Mouse (Mus musculus): Measurements from ENCODE around the gene Alpk3. TPM values are rescaled to one million over a fixed set of nuclear protein-coding genes. Genes with fewer than 3 reads are reported as not detected.
"Not testable (repeated sequence)": the region's sequence is repeated elsewhere in the genome, so short reads cannot be mapped to it uniquely, and the experiment has no call there.

Gene Alpk3
- polyA plus RNA-seq, 1 experiment from 2014 or later: 8.4 TPM

DNA sequence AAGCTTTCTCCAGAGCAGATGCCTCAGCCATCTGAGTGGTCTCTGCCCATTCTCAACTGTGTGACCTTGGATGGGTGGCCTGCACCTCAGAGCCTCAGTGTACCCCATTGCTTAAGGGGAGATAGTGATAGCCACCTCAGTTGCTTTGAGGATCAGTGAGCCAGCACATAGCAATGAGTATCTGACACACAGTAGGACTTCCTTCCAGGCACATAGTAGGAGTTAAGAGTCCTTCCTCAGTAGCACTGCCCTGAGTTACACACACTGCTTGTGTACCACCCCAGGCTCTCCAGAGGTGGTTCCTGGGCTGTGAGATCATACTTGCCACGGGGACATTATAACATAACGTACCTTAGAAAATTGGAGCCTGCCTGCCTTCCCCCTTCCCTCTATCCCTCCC, 76.5 kb downstream of the Alpk3 start:
- Histone ChIP-seq H3K36me3 (ENCODE audit: control insufficient read depth, insufficient read depth, low read length) (no peaks in the 10 kb centered on the region), H3K27ac (ENCODE audit: low read length) (0 out of 2 replicates have a peak overlapping the region, but pooled peaks have one; percentile 33), H3K27me3 (replicated peaks; ENCODE audit: control insufficient read depth, insufficient read depth, low read length) (no peaks in the 10 kb centered on the region), H3K4me3 (ENCODE audit: low read length) (no peak overlapping the region), H3K9me3 (ENCODE audit: control insufficient read depth, low read length) (no peaks in the 10 kb centered on the region), H3K4me2 (ENCODE audit: low read depth, low read length) (no peak overlapping the region), H3K9ac (ENCODE audit: low read depth, low read length) (peak overlapping the region; percentile 53; the same call in 1 of the 2 replicates), H3K4me1 (ENCODE audit: control insufficient read depth, insufficient read depth, low read length) (peaks cover 22% of the 10 kb centered on the region)
- no peak for ATAC-seq
- WGBS: 74% methylated on average over 2 of the region's 2 CpGs

- peaks cover 22% of the 10 kb centered on the region for H3K4me1 ChIP-seq (ENCODE audit: control insufficient read depth, insufficient read depth, low read length)
- H3K9me3 ChIP-seq (ENCODE audit: control insufficient read depth, low read length): no peaks in the 10 kb centered on the region
- H3K27ac ChIP-seq (ENCODE audit: low read length): peak overlapping the region; percentile 74
- ATAC-seq: peak; percentile 90
- peak overlapping the region; percentile 24; the same call in 1 of the 2 replicates for H3K4me3 ChIP-seq (ENCODE audit: low read length)
- H3K4me2 ChIP-seq (ENCODE audit: low read depth, low read length): peak overlapping the region; percentile 59
- H3K9ac ChIP-seq (ENCODE audit: low read depth, low read length): peak overlapping the region; percentile 53
- no peaks in the 10 kb centered on the region for H3K27me3 ChIP-seq (replicated peaks; ENCODE audit: control insufficient read depth, insufficient read depth, low read length)
- WGBS: 5% methylated on average over 9 of the region's 9 CpGs
- no peaks in the 10 kb centered on the region for H3K36me3 ChIP-seq (ENCODE audit: control insufficient read depth, insufficient read depth, low read length)
Measured at GRCm38 (mm10) chr7:81134614-81135067, 77.2 kb downstream of the Alpk3 start.

- H3K36me3 ChIP-seq (ENCODE audit: control insufficient read depth, insufficient read depth, low read length): no peaks in the 10 kb centered on the region
- ATAC-seq: no peak
- WGBS: 84% methylated on average over 5 of the region's 5 CpGs
- H3K9me3 ChIP-seq (ENCODE audit: control insufficient read depth, low read length): no peaks in the 10 kb centered on the region
- peaks cover 20% of the 10 kb centered on the region for H3K4me1 ChIP-seq (ENCODE audit: control insufficient read depth, insufficient read depth, low read length)
- no peak overlapping the region for H3K4me2 ChIP-seq (ENCODE audit: low read depth, low read length)
- no peak overlapping the region for H3K27ac ChIP-seq (ENCODE audit: low read length)
- H3K27me3 ChIP-seq (replicated peaks; ENCODE audit: control insufficient read depth, insufficient read depth, low read length): no peaks in the 10 kb centered on the region
- H3K9ac ChIP-seq (ENCODE audit: low read depth, low read length): no peak overlapping the region
- no peak overlapping the region for H3K4me3 ChIP-seq (ENCODE audit: low read length)
Measured at GRCm38 (mm10) chr7:81137292-81137691, 79.9 kb downstream of the Alpk3 start.

DNA sequence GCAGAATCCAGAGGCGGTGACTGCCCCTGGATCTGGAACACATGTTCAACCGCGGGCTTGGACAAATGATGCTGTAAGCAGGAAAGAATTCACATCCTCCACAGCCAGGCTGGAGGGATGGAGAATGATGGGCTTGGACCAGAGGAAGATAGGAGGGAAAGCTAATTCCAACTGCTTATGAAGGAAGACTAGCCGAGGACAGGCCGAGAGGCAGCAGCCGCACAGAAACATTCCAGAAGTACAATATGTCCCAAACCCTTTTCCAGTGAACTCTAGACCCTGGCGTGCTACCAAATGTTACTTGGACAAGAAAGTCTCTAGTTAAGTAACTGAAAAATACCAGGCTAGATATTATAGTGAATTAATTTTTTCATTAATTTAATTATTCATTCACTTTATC, 81.7 kb downstream of the Alpk3 start:
- ATAC-seq: no peak
- H3K9ac ChIP-seq (ENCODE audit: low read depth, low read length): no peak overlapping the region
- H3K9me3 ChIP-seq (ENCODE audit: control insufficient read depth, low read length): no peaks in the 10 kb centered on the region
- H3K27me3 ChIP-seq (replicated peaks; ENCODE audit: control insufficient read depth, insufficient read depth, low read length): no peaks in the 10 kb centered on the region
- H3K4me1 ChIP-seq (ENCODE audit: control insufficient read depth, insufficient read depth, low read length): peaks cover 12% of the 10 kb centered on the region
- H3K27ac ChIP-seq (ENCODE audit: low read length): no peak overlapping the region
- no peak overlapping the region for H3K4me2 ChIP-seq (ENCODE audit: low read depth, low read length)
- no peaks in the 10 kb centered on the region for H3K36me3 ChIP-seq (ENCODE audit: control insufficient read depth, insufficient read depth, low read length)
- 65% methylated on average over 7 of the region's 7 CpGs for WGBS
- no peak overlapping the region for H3K4me3 ChIP-seq (ENCODE audit: low read length)

- WGBS: 86% methylated on average over 5 of the region's 5 CpGs
- Histone ChIP-seq H3K36me3 (ENCODE audit: control insufficient read depth, insufficient read depth, low read length) (no peaks in the 10 kb centered on the region), H3K27ac (ENCODE audit: low read length) (no peak overlapping the region), H3K9ac (ENCODE audit: low read depth, low read length) (no peak overlapping the region), H3K4me1 (ENCODE audit: control insufficient read depth, insufficient read depth, low read length) (peaks cover 4% of the 10 kb centered on the region), H3K9me3 (ENCODE audit: control insufficient read depth, low read length) (no peaks in the 10 kb centered on the region), H3K27me3 (replicated peaks; ENCODE audit: control insufficient read depth, insufficient read depth, low read length) (no peaks in the 10 kb centered on the region), H3K4me2 (ENCODE audit: low read depth, low read length) (no peak overlapping the region), H3K4me3 (ENCODE audit: low read length) (no peak overlapping the region)
- ATAC-seq: no peak
Measured at GRCm38 (mm10) chr7:81139671-81140404, 82.4 kb downstream of the Alpk3 start.

DNA sequence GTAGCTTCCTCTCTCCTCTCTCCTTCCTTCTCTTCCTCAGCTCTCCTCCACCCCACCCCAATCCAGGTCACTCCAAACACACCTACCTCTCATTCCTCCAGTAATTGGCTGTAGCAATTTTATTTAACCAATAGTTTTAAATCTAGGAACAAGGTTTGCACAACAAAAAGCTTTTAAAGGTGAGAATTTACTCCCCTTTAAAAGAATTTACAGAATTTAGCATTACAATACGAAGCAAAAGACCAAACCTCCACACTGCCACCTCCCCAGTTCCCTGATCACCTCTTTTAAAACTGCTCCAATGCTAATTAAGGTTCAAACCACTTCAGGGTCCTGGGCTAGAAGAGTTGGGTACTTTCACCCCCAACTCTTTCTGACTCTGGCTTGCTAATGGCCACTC, 84.1 kb downstream of the Alpk3 start:
- Histone ChIP-seq H3K27ac (ENCODE audit: low read length) (no peak overlapping the region), H3K4me3 (ENCODE audit: low read length) (no peak overlapping the region), H3K36me3 (ENCODE audit: control insufficient read depth, insufficient read depth, low read length) (no peaks in the 10 kb centered on the region), H3K9me3 (ENCODE audit: control insufficient read depth, low read length) (no peaks in the 10 kb centered on the region), H3K27me3 (replicated peaks; ENCODE audit: control insufficient read depth, insufficient read depth, low read length) (no peaks in the 10 kb centered on the region), H3K9ac (ENCODE audit: low read depth, low read length) (no peak overlapping the region), H3K4me1 (ENCODE audit: control insufficient read depth, insufficient read depth, low read length) (no peaks in the 10 kb centered on the region), H3K4me2 (ENCODE audit: low read depth, low read length) (no peak overlapping the region)
- no peak for ATAC-seq
- 79% methylated on average over 1 of the region's 1 CpGs for WGBS

DNA sequence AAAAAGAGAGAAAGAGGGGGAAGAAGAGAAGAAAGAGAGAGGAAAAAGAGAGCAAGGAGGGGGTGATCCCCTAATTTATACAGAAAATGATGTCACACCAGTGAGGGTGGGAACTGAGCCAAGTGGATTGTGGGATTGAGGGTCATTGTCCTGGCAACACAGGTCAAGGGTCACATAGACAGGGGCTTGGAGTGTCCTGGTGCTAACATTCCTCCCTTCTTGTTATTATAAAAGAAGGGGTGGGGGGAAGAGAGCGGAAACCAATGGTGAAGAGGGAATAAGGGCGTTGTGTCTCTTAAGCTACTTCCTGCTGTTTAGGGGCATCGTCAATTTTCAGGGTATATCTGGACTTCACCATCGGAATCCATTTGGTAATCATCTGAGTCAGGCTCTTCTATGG, 85.7 kb downstream of the Alpk3 start:
- H3K4me2 ChIP-seq (ENCODE audit: low read depth, low read length); H3K9me3 ChIP-seq (ENCODE audit: control insufficient read depth, low read length); H3K4me1 ChIP-seq (ENCODE audit: control insufficient read depth, insufficient read depth, low read length); H3K4me3 ChIP-seq (ENCODE audit: low read length); H3K27ac ChIP-seq (ENCODE audit: low read length); ATAC-seq; H3K9ac ChIP-seq (ENCODE audit: low read depth, low read length); H3K27me3 ChIP-seq (replicated peaks; ENCODE audit: control insufficient read depth, insufficient read depth, low read length); H3K36me3 ChIP-seq (ENCODE audit: control insufficient read depth, insufficient read depth, low read length): not testable (repeated sequence)
- 61% methylated on average over 4 of the region's 4 CpGs for WGBS

DNA sequence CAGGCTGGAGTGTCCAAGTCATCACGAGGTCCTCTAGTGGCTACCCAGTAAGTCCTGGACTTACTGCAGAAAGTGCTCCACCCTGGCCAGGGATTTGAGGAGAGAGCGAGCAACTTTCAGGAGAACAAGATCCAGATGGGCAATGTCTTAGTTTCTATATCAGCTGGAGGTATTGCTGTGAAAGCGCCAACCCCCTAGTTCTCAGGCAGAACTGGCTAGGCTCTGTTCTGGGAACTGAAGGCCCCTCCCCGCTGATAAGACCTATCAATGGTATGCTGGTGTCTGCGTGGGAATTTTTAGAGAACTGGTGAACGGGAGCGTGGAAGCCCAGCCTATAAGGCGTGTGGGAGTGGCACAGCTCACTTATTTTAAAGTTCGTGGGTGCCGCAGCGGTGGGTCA, 92.4 kb downstream of the Alpk3 start:
- Histone ChIP-seq H3K27ac (ENCODE audit: low read length) (no peak overlapping the region), H3K27me3 (replicated peaks; ENCODE audit: control insufficient read depth, insufficient read depth, low read length) (no peaks in the 10 kb centered on the region), H3K4me3 (ENCODE audit: low read length) (no peak overlapping the region), H3K4me2 (ENCODE audit: low read depth, low read length) (no peak overlapping the region), H3K4me1 (ENCODE audit: control insufficient read depth, insufficient read depth, low read length) (no peaks in the 10 kb centered on the region), H3K9me3 (ENCODE audit: control insufficient read depth, low read length) (peaks cover 5% of the 10 kb centered on the region; the same call in 1 of the 2 replicates), H3K36me3 (ENCODE audit: control insufficient read depth, insufficient read depth, low read length) (no peaks in the 10 kb centered on the region), H3K9ac (ENCODE audit: low read depth, low read length) (no peak overlapping the region)
- no peak for ATAC-seq
- WGBS: 75% methylated on average over 11 of the region's 11 CpGs

DNA sequence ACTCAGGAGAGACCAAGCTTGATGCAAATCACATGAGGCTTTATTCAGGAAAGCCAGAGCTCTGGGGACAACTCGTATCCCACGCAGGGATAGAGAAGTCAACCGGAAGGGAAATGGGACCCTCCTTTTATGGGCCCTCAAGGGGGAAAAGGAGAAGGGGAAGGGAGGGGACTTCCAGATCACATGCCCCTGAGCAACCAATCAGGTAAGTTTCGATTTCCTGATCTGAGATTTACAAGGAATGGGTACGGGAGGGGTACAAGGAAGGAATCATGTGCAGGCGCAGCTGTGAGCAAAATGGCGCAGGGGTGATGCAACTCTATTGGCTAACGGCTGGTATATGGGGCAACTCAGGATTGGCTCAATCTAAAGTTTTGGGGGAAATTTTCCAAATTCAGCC, 93.8 kb downstream of the Alpk3 start:
- ATAC-seq: no peak
- H3K27ac ChIP-seq (ENCODE audit: low read length): no peak overlapping the region

More for the DNA sequence above, 93.8 kb downstream of the Alpk3 start:
- Histone ChIP-seq H3K27me3 (replicated peaks; ENCODE audit: control insufficient read depth, insufficient read depth, low read length) (no peaks in the 10 kb centered on the region), H3K4me2 (ENCODE audit: low read depth, low read length) (no peak overlapping the region), H3K36me3 (ENCODE audit: control insufficient read depth, insufficient read depth, low read length) (no peaks in the 10 kb centered on the region), H3K4me3 (ENCODE audit: low read length) (no peak overlapping the region), H3K4me1 (ENCODE audit: control insufficient read depth, insufficient read depth, low read length) (no peaks in the 10 kb centered on the region), H3K9me3 (ENCODE audit: control insufficient read depth, low read length) (peaks cover 5% of the 10 kb centered on the region; the same call in 1 of the 2 replicates), H3K9ac (ENCODE audit: low read depth, low read length) (no peak overlapping the region)
- WGBS: 95% methylated on average over 8 of the region's 8 CpGs

All from intestine, embryonic 16.5 days (tissue).